Mouse (Mus musculus) embryonic facial prominence, embryonic 11.5 days (tissue): Measurements from ENCODE around the gene Vasp. TPM values are rescaled to one million over a fixed set of nuclear protein-coding genes. Genes with fewer than 3 reads are reported as not detected.

Experiments used
- ATAC-seq: fragments of 200-750 bp; cut with Nextera tagmentation; replicated peaks from 2 replicates; pipeline ENCODE4 v1.8.0; 2017; ENCODE audit warnings: low read depth; ENCODE audit not compliant: insufficient number of reproducible peaks, low FRiP score, low TSS enrichment
- DNase-seq: peaks from one replicate; pipeline ENCODE4 v3.0.0-alpha.2; 2015; ENCODE audit warnings: low spot score
- H3K27ac ChIP-seq: fragments of 300-500 bp; sonication (generic); replicated peaks from 2 replicates; pipeline ENCODE4 v1.5.1; 2014; ENCODE audit warnings: mild to moderate bottlenecking, low read depth, low read length, control low read depth
- H3K27me3 ChIP-seq: fragments of 300-500 bp; sonication (generic); 2 replicates; pipeline ENCODE4 v1.6.1; 2014; ENCODE audit warnings: mild to moderate bottlenecking, low read length, moderate library complexity, mixed read lengths; ENCODE audit not compliant: control insufficient read depth, insufficient read depth
- H3K36me3 ChIP-seq: fragments of 300-500 bp; sonication (generic); replicated peaks from 2 replicates; pipeline ENCODE4 v1.6.1; 2014; ENCODE audit warnings: low read depth, mild to moderate bottlenecking, low read length, moderate library complexity, mixed read lengths; ENCODE audit not compliant: control insufficient read depth, insufficient read depth
- H3K4me1 ChIP-seq: fragments of 300-500 bp; sonication (generic); 2 replicates; pipeline ENCODE4 v1.6.1; 2014; ENCODE audit warnings: low read length, mixed read lengths; ENCODE audit not compliant: control insufficient read depth, insufficient read depth
- H3K4me2 ChIP-seq: fragments of 300-500 bp; sonication (generic); 2 replicates; pipeline ENCODE4 v1.6.1; 2014; ENCODE audit warnings: low read depth, mild to moderate bottlenecking, control low read depth, low read length, moderate library complexity
- H3K4me3 ChIP-seq: fragments of 300-500 bp; sonication (generic); 2 replicates; pipeline ENCODE4 v1.5.1; 2014; ENCODE audit warnings: low read depth, low read length, control low read depth
- H3K9ac ChIP-seq: fragments of 300-500 bp; sonication (generic); replicated peaks from 2 replicates; pipeline ENCODE4 v1.6.1; 2014; ENCODE audit warnings: mild to moderate bottlenecking, control low read depth, low read length
- H3K9me3 ChIP-seq: fragments of 300-500 bp; sonication (generic); replicated peaks from 2 replicates; pipeline ENCODE4 v1.6.1; 2016; ENCODE audit warnings: mild to moderate bottlenecking, low read length, inconsistent platforms, mixed read lengths; ENCODE audit not compliant: control insufficient read depth
- WGBS: fragments of 180-500 bp; shearing (Covaris S2); extraction: QIAGEN DNeasy Blood & Tissue Kit; methylation state at CpG from one replicate; pipeline ENCODE4 v1.1.7; 2014; 5-methylcytosine and 5-hydroxymethylcytosine counted together
- polyA plus RNA-seq: library from polyadenylated mRNA; unstranded; fragments of >200 nt; fragmentation: Nextera tagmentation; extraction: Ambion mirVana; gene quantifications from 2 replicates; pipeline ENCODE4 v1.2.1, GENCODE M21; 2014

The Vasp gene
- polyA plus RNA-seq, 1 experiment from 2014 or later, result 53.2 TPM

DNA sequence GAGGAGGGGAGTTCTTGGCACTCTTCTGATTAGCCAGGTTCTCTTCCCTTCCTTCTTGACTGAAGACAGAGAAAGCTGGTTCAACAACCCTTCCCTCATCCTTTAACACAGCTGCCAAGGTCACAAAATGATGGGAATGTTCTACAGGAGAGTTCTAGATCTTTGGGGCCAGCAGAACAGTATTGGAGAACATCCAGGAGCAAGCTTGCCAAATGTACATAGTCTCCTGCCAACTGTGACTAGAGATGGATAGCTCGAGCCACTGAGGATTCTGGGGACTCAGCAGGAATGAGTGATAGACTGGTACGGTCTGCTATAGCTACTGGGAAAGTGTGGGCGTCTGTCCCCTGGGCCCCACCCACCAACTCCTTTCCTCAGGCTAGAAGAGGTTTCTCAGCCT, 13.3 kb downstream of the Vasp start:
- no peak for DNase-seq
- Histone ChIP-seq H3K4me1 (no peaks in the 10 kb centered on the region), H3K27ac (no peak overlapping the region), H3K36me3 (no peaks in the 10 kb centered on the region; the same call in none of the 2 replicates), H3K27me3 (no peaks in the 10 kb centered on the region), H3K4me3 (no peak overlapping the region), H3K4me2 (no peak overlapping the region), H3K9me3 (no peaks in the 10 kb centered on the region), H3K9ac (no peak overlapping the region)
- 80% methylated on average over 3 of the region's 3 CpGs for WGBS
- no peak for ATAC-seq

DNA sequence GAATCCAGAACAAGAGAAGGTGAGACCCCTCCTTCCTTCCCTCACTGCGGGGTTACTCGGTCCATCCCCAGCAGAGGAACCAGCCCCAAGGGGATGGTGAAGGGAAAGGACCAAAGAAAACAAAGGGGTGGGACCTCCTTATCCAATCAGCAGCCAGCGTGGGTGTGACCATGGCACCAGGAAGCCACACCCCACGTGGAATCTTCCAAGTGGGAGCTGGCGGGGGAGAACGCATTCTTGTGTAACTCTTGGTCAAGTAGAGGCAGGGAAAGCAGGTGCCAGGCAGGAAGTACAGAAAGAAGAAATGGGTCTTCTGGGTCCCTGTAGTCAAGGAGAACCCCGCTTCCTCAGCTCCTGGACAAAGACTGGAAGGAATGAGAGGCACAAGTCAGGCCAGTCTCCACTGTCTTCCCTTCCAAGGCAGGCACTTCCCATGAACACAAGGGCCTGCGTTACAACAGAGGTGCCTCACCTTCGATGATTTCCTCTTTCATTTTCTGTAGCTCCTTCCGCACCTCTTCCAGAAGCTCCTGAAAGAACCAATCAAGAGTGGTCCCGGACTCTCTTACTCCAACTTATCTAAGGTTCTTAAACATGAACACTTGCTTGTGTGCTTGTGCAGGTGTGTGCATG, 14.1 kb downstream of the Vasp start:
- Histone ChIP-seq H3K9ac (no peak overlapping the region), H3K36me3 (no peaks in the 10 kb centered on the region; the same call in none of the 2 replicates), H3K9me3 (no peaks in the 10 kb centered on the region), H3K27me3 (no peaks in the 10 kb centered on the region), H3K4me1 (no peaks in the 10 kb centered on the region), H3K4me2 (no peak overlapping the region), H3K27ac (no peak overlapping the region), H3K4me3 (no peak overlapping the region)
- DNase-seq (peak; percentile 74), ATAC-seq (0 out of 2 replicates have a peak, but pooled peaks have one; percentile 56)
- 41% methylated on average over 11 of the region's 11 CpGs for WGBS

DNA sequence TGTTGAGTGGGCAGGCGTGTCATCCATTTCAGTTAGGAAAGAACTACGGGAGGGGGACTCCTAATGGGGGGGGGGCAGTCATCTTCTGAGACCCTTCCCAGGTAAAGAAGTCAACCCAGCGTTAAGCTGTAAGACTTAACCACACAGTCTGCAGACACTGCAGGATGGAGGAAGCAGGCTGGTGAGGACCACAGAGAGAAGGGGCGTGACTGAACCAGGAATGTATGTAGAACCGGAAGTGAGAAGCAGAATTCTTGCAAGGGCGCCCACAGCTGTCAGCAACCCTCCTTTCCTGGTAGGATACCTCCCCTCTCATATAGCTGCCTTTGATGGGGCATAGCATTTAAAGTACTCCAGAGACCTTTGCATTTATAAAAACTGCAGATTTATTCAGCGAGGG, 15.1 kb downstream of the Vasp start:
- Histone ChIP-seq H3K9ac (no peak overlapping the region), H3K4me2 (no peak overlapping the region), H3K27me3 (no peaks in the 10 kb centered on the region), H3K36me3 (no peaks in the 10 kb centered on the region; the same call in none of the 2 replicates), H3K9me3 (no peaks in the 10 kb centered on the region), H3K4me1 (no peaks in the 10 kb centered on the region), H3K27ac (no peak overlapping the region), H3K4me3 (no peak overlapping the region)
- DNase-seq, result no peak
- WGBS, result 84% methylated on average over 7 of the region's 7 CpGs
- no peak for ATAC-seq

DNA sequence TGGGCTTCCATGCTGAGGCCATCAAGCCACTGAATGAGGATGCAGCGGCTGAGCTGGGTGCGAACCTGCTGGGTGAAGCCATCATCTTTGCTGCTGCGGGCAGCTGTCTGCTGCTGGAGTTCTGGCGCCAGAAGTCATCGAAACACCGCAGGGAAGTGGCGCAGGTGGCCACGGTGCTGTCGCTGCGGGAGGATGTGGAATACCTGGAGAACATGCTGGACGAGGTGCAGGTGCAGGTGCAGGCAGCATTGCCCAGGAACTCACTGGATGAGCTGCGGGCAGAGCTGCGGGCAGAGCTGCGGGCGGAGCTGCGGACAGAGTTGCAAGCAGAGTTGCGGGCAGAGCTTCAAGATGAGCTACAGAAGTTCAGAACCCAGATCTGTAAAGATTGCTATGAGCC, 16.2 kb downstream of the Vasp start:
- H3K4me2 ChIP-seq, result no peak overlapping the region
- ATAC-seq (no peak), DNase-seq (no peak)
- H3K36me3 ChIP-seq, result no peaks in the 10 kb centered on the region; the same call in none of the 2 replicates
- no peak overlapping the region for H3K4me3 ChIP-seq
- H3K9ac ChIP-seq, result no peak overlapping the region
- no peak overlapping the region for H3K27ac ChIP-seq
- no peaks in the 10 kb centered on the region for H3K9me3 ChIP-seq
- WGBS, result 82% methylated on average over 17 of the region's 17 CpGs
- no peaks in the 10 kb centered on the region for H3K4me1 ChIP-seq
- H3K27me3 ChIP-seq, result no peaks in the 10 kb centered on the region

DNA sequence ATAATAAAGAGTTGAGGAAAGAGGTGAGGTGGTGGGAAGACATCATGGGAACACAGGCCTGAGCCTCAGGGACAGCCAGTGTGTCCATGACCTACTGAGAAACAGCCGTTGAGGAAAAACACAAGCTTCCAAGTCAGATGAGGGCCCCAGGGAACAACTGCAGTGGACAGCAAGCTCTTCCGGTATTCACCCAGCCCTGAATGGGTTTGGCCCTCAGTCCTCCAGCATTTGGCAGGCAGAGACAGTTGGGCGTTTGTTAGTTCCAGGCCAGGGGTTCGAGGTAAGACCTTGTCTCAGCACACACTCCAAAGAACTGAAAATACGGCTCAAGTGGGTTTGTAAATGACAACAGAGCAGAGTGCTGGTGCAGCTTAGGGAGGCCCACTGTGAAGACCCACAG, 18.2 kb downstream of the Vasp start:
- Histone ChIP-seq H3K9me3 (no peaks in the 10 kb centered on the region), H3K27me3 (no peaks in the 10 kb centered on the region), H3K4me3 (no peak overlapping the region), H3K4me2 (no peak overlapping the region), H3K27ac (no peak overlapping the region), H3K4me1 (no peaks in the 10 kb centered on the region), H3K9ac (no peak overlapping the region), H3K36me3 (no peaks in the 10 kb centered on the region; the same call in none of the 2 replicates)
- DNase-seq, result no peak
- WGBS, result 63% methylated on average over 5 of the region's 5 CpGs
- ATAC-seq, result no peak

DNA sequence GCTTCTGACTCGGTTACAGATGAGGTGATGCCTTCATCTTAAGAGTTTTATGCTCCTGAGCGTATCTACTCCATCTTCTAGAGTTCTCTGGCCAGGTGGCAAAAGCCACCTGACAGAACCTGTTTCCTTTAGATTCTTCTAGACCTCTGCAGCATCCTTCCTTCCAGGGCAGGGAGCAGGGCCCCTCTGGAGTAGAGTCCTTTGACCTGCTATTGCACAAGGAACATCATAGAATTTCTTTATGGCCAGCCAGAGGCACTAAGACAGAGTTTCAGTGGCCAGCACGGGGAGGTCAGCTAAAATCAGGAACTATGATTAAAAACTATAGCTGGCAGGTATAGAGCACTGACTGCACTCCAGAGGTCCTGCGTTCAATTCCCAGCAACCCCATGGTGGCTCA, 19.5 kb downstream of the Vasp start:
- H3K36me3 ChIP-seq, result no peaks in the 10 kb centered on the region; the same call in none of the 2 replicates
- DNase-seq (no peak), ATAC-seq (no peak)
- no peak overlapping the region for H3K4me3 ChIP-seq
- no peaks in the 10 kb centered on the region for H3K27me3 ChIP-seq
- 79% methylated on average over 4 of the region's 4 CpGs for WGBS
- no peak overlapping the region for H3K9ac ChIP-seq
- H3K9me3 ChIP-seq, result no peaks in the 10 kb centered on the region
- H3K4me1 ChIP-seq, result no peaks in the 10 kb centered on the region
- no peak overlapping the region for H3K27ac ChIP-seq
- H3K4me2 ChIP-seq, result no peak overlapping the region

DNA sequence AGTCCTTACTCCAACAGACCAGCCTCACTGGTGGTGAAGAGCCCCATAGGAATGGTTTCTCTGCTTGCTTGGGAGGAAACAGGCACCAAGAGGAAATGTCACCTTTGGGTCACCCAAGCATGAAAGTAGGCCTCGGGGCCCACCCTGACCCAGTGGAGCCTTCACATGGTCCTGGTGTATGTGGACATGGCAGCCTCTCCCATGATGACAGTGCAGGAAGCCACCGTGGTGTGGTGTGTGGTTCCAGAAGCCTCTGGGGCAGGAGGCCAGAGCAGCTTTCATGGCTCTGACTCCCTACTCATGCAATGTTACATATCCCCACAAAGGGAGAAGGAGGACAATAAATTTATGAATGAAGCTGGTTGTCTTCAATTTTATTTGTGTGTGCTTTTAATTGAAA, 24.1 kb downstream of the Vasp start:
- Histone ChIP-seq H3K27me3 (no peaks in the 10 kb centered on the region), H3K4me3 (no peak overlapping the region), H3K9ac (no peak overlapping the region), H3K4me2 (no peak overlapping the region), H3K9me3 (no peaks in the 10 kb centered on the region), H3K27ac (no peak overlapping the region), H3K4me1 (no peaks in the 10 kb centered on the region), H3K36me3 (no peaks in the 10 kb centered on the region; the same call in none of the 2 replicates)
- WGBS, result 94% methylated on average over 2 of the region's 2 CpGs
- no peak for ATAC-seq
- DNase-seq, result no peak

DNA sequence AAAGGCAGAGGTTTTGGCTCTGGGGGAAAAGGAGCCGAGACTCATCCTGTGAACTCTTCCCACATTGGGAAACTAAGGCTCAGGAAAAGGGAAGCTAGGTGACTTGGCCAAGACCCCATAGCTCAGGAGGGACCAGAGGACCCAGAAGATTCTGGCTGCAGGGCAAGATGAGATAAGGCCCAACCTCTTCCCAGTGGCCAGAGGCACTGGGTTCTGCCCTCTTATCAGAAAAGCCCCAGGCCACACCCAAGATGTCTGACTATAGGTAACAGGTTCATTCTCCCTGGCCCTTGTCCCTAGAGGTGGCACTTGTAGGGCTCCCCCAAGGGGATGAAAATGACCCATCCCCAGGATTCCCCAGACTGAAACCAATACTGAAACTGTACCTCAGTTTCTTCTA, 24.8 kb downstream of the Vasp start:
- Histone ChIP-seq H3K36me3 (no peaks in the 10 kb centered on the region; the same call in none of the 2 replicates), H3K27ac (no peak overlapping the region), H3K27me3 (no peaks in the 10 kb centered on the region), H3K4me1 (no peaks in the 10 kb centered on the region), H3K4me2 (no peak overlapping the region), H3K9me3 (no peaks in the 10 kb centered on the region), H3K4me3 (no peak overlapping the region), H3K9ac (no peak overlapping the region)
- ATAC-seq, result no peak
- WGBS, result 100% methylated on average over 1 of the region's 1 CpGs
- DNase-seq, result no peak
